Mouse (Mus musculus) liver, postnatal 0 days (tissue): ENCODE data around the gene Actr5.

Source experiments
- CTCF ChIP-seq: sonication (generic); IDR thresholded peaks from 2 replicates; pipeline ENCODE4 v1.5.1; 2016; ENCODE audit warnings: antibody characterized with exemption, low read depth
- EP300 ChIP-seq: IDR thresholded peaks from 2 replicates; pipeline ENCODE4 v1.6.1; 2016; ENCODE audit warnings: antibody characterized with exemption, low read depth, mild to moderate bottlenecking

DNA sequence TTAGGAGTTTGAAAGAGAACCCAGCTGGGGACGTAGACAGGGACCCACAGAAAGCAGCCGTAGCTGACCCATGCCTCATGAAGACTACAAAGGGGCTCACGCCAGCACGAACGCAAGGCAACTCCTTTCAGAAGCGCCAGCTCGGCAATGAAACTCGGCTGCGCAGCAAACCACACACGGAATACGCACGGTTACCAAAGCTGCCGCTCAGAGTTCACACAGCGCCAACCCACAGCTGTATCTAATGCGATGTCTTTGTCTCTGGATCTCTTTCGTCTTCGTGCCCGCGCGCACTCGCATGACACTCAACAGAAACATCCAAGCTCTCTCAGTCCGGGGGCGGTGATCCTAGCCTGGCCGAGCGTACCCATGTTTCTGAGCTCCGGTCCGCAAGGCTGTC is 15.0 kb upstream of the Actr5 start:
- no peak for TF ChIP-seq CTCF
- no peak for TF ChIP-seq EP300
